Mouse (Mus musculus): Measurements from ENCODE around the gene Med16. TPM values are rescaled to one million over a fixed set of nuclear protein-coding genes. Genes with fewer than 3 reads are reported as not detected.
A peak's percentile ranks its signal among the peaks of the same experiment; 100 is the strongest.

Med16 gene
- polyA plus RNA-seq, 1 experiment from 2014 or later: 42.0 TPM

DNA sequence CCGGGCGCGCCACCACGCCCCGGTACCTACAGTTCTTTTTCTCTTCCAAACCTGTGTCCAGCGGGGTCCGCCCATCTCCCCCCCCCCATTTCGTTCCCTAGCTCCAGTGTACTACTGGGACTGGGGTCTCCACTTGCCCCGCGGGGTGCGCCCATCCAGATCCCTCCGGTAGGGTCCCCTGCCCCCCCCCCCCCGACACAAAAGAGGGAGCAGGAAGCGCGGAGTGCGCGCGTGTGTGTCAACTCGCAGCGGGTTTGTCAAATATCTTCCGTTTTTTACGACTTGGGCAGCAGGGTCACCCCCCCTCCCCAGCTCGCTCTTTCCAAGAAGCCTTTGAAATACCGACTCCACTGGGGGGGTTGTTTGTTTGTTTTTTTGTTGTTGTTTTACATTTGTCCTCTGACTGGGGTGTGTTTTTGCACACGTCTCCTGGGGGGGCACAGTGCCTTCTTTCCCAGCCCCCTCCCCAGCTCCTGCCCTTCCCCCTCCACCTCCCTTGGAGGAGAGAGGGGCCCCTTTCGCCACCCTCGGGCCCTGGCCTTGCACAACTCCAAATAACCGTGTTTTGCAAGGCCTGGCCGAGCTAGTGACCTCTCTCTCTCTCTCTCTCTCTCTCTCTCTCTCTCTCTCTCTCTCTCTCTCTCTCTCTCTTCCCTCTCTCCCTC lies 19.4 kb upstream of the Med16 start:
- under 1% methylated on average over 28 of the region's 29 CpGs for whole genome bisulfite sequencing
- Histone ChIP-seq H3K9me3 (ENCODE audit: control insufficient read depth, low read length) (no peaks in the 10 kb centered on the region), H3K36me3 (replicated peaks; ENCODE audit: control insufficient read depth, insufficient read depth) (peaks cover 13% of the 10 kb centered on the region), H3K4me2 (replicated peaks) (peak overlapping the region; percentile 81), H3K27me3 (ENCODE audit: control insufficient read depth, insufficient read depth, low read length) (peaks cover 6% of the 10 kb centered on the region), H3K9ac (peak overlapping the region; percentile 84), H3K4me1 (replicated peaks; ENCODE audit: control insufficient read depth, insufficient read depth, low read length) (peaks cover 27% of the 10 kb centered on the region), H3K27ac (peak overlapping the region; percentile 91), H3K4me3 (replicated peaks; ENCODE audit: low read length) (peak overlapping the region; percentile 86)
- DNase-seq (ENCODE audit: low spot score) (no peak), ATAC-seq (ENCODE audit: low FRiP score) (no peak)

DNA sequence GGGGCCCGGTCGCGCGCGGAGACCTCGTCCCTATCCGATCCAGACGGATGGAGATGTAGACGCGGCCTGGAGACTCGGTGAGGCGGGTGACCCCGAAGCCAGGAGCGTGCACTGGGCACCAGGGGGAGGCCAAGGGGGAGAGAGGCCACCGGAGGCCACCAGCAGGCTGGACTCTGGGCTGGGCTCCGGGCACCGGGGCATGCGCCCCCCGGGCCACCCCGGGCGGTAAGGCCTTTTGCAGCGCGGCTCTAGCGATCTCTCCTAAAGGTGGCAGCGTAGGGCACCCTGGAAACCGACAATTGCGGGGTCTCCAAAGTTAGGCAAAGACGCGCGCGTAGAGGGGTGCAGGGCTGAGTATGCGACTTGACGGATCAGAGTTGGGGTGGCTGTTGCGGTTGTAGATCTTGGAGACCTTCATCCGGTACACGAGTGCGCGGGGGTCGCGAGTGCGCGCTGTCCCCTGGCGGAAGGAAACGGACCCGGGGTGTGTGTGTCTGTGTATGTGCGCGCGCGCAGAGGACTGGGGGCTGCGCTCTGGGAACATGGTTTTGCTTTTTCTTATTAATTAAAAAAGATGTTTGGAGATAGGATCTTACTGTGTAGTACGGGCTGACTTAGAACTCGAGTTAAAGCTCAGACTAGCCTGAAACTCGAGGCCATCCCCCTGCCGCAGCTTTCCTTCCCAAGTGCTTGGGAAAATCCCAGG lies 18.8 kb upstream of the Med16 start:
- under 1% methylated on average over 54 of the region's 54 CpGs for WGBS

GRCm38 (mm10) chr10:79926491-79927323 lies 18.0 kb upstream of the Med16 start, which contains the start of gene Arid3a:
Gene Arid3a, plus strand, starts transcription at chr10:79927043.
- Histone ChIP-seq H3K9me3 (ENCODE audit: control insufficient read depth, low read length) (no peaks in the 10 kb centered on the region), H3K4me3 (replicated peaks; ENCODE audit: low read length) (peak within 1 kb of the TSS; percentile 86), H3K9ac (peak within 1 kb of the TSS; percentile 84), H3K4me2 (replicated peaks) (peak within 1 kb of the TSS; percentile 81), H3K27me3 (ENCODE audit: control insufficient read depth, insufficient read depth, low read length) (peaks cover 20% of the 10 kb centered on the region), H3K4me1 (replicated peaks; ENCODE audit: control insufficient read depth, insufficient read depth, low read length) (peaks cover 18% of the 10 kb centered on the region), H3K27ac (peak within 1 kb of the TSS; percentile 91), H3K36me3 (replicated peaks; ENCODE audit: control insufficient read depth, insufficient read depth) (peaks cover 7% of the 10 kb centered on the region)
- ATAC-seq (ENCODE audit: low FRiP score) (peak; percentile 78), DNase-seq (ENCODE audit: low spot score) (peak; percentile 93)
- under 1% methylated on average over 63 of the region's 63 CpGs for WGBS

More for the DNA sequence above, 18.8 kb upstream of the Med16 start:
- peak; percentile 58 for DNase-seq (ENCODE audit: low spot score)
- H3K27ac ChIP-seq: peak overlapping the region; percentile 91
- peak overlapping the region; percentile 81 for H3K4me2 ChIP-seq (replicated peaks)
- no peaks in the 10 kb centered on the region for H3K9me3 ChIP-seq (ENCODE audit: control insufficient read depth, low read length)
- peaks cover 13% of the 10 kb centered on the region for H3K27me3 ChIP-seq (ENCODE audit: control insufficient read depth, insufficient read depth, low read length)
- H3K36me3 ChIP-seq (replicated peaks; ENCODE audit: control insufficient read depth, insufficient read depth): peaks cover 13% of the 10 kb centered on the region
- peak; percentile 44 for ATAC-seq (ENCODE audit: low FRiP score)
- peak overlapping the region; percentile 86 for H3K4me3 ChIP-seq (replicated peaks; ENCODE audit: low read length)
- H3K9ac ChIP-seq: peak overlapping the region; percentile 84
- H3K4me1 ChIP-seq (replicated peaks; ENCODE audit: control insufficient read depth, insufficient read depth, low read length): peaks cover 22% of the 10 kb centered on the region

DNA sequence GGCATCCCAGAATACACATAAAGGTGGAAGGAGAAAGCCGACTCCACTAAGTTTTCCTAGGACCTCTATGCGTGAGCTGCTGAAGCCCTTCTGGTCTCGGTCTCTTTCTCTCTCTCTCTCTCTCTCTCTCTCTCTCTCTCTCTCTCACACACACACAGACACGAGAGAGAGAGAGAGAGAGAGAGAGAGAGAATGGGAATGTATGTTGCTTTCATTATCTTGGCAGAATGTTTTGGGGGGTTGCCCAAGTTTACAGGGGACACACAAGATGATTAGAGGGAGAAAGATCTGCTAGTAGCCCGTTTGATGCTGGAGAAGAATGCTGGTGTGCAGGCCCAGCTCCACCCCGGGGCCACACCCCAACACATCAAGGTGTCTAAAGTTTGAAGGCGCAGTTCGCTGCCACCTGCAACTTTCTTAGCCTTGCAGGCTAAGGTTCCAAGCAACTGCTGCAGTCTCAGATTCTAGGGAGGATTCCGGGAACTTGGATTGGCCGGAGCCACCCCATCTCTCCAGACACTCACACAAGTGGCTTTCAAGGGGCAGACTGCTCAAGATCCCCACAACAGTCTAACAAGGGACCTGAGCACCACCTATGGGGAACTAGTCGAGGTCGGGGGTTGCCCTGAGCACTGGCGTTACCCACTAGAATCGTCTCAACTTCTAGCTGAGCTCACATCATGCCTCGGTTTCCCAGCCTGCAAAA lies 17.2 kb upstream of the Med16 start:
- peaks cover 26% of the 10 kb centered on the region for H3K4me1 ChIP-seq (replicated peaks; ENCODE audit: control insufficient read depth, insufficient read depth, low read length)
- ATAC-seq (ENCODE audit: low FRiP score) (no peak), DNase-seq (ENCODE audit: low spot score) (no peak)
- 14% methylated on average over 15 of the region's 15 CpGs for WGBS
- H3K9me3 ChIP-seq (ENCODE audit: control insufficient read depth, low read length): no peaks in the 10 kb centered on the region
- H3K4me2 ChIP-seq (replicated peaks): peak overlapping the region; percentile 81
- peak overlapping the region; percentile 84 for H3K9ac ChIP-seq
- peak overlapping the region; percentile 86 for H3K4me3 ChIP-seq (replicated peaks; ENCODE audit: low read length)
- H3K36me3 ChIP-seq (replicated peaks; ENCODE audit: control insufficient read depth, insufficient read depth): peaks cover 2% of the 10 kb centered on the region; the same call in 1 of the 2 replicates
- H3K27ac ChIP-seq: peak overlapping the region; percentile 30; the same call in 1 of the 2 replicates
- peaks cover 28% of the 10 kb centered on the region for H3K27me3 ChIP-seq (ENCODE audit: control insufficient read depth, insufficient read depth, low read length)

GRCm38 (mm10) chr10:79924998-79925784 lies 16.5 kb upstream of the Med16 start:
- Histone ChIP-seq H3K27ac (0 out of 2 replicates have a peak overlapping the region, but pooled peaks have one; percentile 30), H3K9ac (no peak overlapping the region)

GRCm38 (mm10) chr10:79921572-79921971 lies 12.8 kb upstream of the Med16 start:
- Histone ChIP-seq H3K36me3 (replicated peaks; ENCODE audit: control insufficient read depth, insufficient read depth) (no peaks in the 10 kb centered on the region), H3K4me1 (replicated peaks; ENCODE audit: control insufficient read depth, insufficient read depth, low read length) (peaks cover 15% of the 10 kb centered on the region), H3K27me3 (ENCODE audit: control insufficient read depth, insufficient read depth, low read length) (peaks cover 64% of the 10 kb centered on the region), H3K4me3 (replicated peaks; ENCODE audit: low read length) (peak overlapping the region; percentile 19), H3K27ac (no peak overlapping the region), H3K4me2 (replicated peaks) (peak overlapping the region; percentile 48), H3K9ac (peak overlapping the region; percentile 28; the same call in 1 of the 2 replicates), H3K9me3 (ENCODE audit: control insufficient read depth, low read length) (no peaks in the 10 kb centered on the region)
- DNase-seq (ENCODE audit: low spot score): no peak
- WGBS: under 1% methylated on average over 34 of the region's 34 CpGs
- no peak for ATAC-seq (ENCODE audit: low FRiP score)

More at GRCm38 (mm10) chr10:79924998-79925784, 16.5 kb upstream of the Med16 start:
- Histone ChIP-seq H3K4me1 (replicated peaks; ENCODE audit: control insufficient read depth, insufficient read depth, low read length) (peaks cover 23% of the 10 kb centered on the region), H3K27me3 (ENCODE audit: control insufficient read depth, insufficient read depth, low read length) (peaks cover 36% of the 10 kb centered on the region), H3K4me2 (replicated peaks) (peak overlapping the region; percentile 81; the same call in 1 of the 2 replicates), H3K4me3 (replicated peaks; ENCODE audit: low read length) (no peak overlapping the region), H3K9me3 (ENCODE audit: control insufficient read depth, low read length) (no peaks in the 10 kb centered on the region), H3K36me3 (replicated peaks; ENCODE audit: control insufficient read depth, insufficient read depth) (no peaks in the 10 kb centered on the region)
- 12% methylated on average over 29 of the region's 29 CpGs for WGBS
- DNase-seq (ENCODE audit: low spot score) (peak; percentile 95), ATAC-seq (ENCODE audit: low FRiP score) (no peak)

DNA sequence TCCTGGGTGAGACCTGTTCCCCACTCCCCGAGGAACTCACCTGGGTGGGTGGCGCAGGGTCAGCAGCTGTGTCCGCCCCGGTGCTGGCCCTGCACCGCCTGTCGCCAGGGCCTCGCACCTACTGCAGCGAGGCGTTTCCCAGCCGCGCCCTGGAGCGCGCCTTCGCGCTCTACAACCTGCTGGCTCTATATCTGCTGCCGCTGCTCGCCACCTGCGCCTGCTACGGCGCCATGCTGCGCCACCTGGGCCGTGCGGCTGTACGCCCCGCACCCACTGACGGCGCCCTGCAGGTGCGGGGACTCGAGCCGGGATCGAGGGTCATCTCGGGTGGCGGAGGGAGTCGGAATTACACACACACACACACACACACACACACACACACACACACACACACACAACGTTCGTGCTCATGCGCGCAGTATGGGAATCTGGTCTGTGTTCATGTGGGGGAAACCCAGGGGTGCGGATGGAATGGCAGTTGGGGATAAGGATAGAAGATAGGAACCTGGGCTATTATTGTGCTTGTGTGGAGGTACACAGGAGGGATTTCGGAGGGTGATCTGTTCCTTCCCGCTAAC lies 12.3 kb upstream of the Med16 start, which contains the start of gene R3hdm4:
TSS of gene R3hdm4 (minus strand) at position 251 of the 578 bp plus-strand sequence.
- Histone ChIP-seq H3K4me3 (replicated peaks; ENCODE audit: low read length) (peak within 1 kb of the TSS; percentile 19), H3K9ac (peak within 1 kb of the TSS; percentile 28; the same call in 1 of the 2 replicates), H3K27me3 (ENCODE audit: control insufficient read depth, insufficient read depth, low read length) (peaks cover 64% of the 10 kb centered on the region), H3K4me2 (replicated peaks) (peak within 1 kb of the TSS; percentile 48), H3K9me3 (ENCODE audit: control insufficient read depth, low read length) (no peaks in the 10 kb centered on the region), H3K36me3 (replicated peaks; ENCODE audit: control insufficient read depth, insufficient read depth) (no peaks in the 10 kb centered on the region), H3K4me1 (replicated peaks; ENCODE audit: control insufficient read depth, insufficient read depth, low read length) (peaks cover 17% of the 10 kb centered on the region), H3K27ac (no peak within 1 kb of the TSS)
- 2% methylated on average over 41 of the region's 41 CpGs for WGBS
- ATAC-seq (ENCODE audit: low FRiP score) (no peak), DNase-seq (ENCODE audit: low spot score) (no peak)

Measured in hindbrain, embryonic 14.5 days (tissue).